Mouse (Mus musculus) urinary bladder, adult 2 months (tissue): ENCODE data around the gene Gm20716. TPM values are rescaled to one million over a fixed set of nuclear protein-coding genes. Genes with fewer than 3 reads are reported as not detected.

Experiments
- DNase-seq: peaks from one replicate; pipeline ENCODE4 v3.0.0; 2022; ENCODE audit warnings: low spot score
- polyA plus RNA-seq: library from polyadenylated mRNA; depleted of rRNA; stranded (reverse); fragments of >200 nt; gene quantifications from 2 replicates; pipeline ENCODE4 v1.2.3, GENCODE M21; 2012

The Gm20716 gene
- polyA plus RNA-seq, 1 experiment, result 30.3 TPM

DNA sequence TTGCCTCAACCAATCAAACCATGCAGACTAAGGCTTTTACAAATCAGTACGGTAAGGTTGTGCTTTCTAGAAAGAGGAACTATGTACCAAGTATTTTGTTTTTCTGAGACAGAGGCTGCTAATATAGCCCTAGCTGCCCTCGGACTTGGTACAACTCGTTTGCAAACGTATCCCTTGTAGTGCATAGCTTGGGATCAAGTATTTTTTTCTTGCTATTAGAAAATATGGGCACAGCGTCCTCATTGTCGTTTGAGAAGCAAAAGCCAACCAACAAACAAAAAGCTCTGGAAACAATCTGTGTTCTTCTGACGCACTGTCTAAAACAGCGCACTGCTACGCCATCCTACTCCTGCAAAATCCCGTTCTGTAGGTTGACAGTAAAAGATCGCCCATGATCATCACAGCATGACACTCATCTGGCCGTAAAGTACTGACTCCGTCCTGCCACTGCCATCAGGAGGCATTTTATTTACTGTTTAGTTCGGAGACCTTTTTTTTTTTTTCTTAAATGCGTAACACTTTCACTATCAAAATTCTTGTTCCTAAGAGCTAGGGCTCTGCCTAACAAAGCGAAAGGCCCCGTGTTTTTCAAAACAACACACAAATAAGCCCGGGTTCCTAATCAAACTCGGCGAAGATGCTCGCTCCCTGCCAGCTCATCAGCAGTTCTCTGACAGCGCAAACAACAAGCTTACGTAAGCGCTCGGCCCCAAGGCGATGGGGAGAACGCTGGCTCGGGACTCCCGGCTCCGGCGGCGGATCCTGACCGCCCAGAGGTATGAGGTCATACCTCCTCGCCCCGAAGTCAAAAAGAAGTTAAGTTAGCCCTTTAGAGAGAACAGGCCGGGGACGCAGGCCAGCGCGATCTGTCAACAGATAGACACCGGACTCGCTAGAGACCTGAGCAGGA lies 793 bp downstream of the Gm20716 start:
- peak; percentile 41 for DNase-seq

DNA sequence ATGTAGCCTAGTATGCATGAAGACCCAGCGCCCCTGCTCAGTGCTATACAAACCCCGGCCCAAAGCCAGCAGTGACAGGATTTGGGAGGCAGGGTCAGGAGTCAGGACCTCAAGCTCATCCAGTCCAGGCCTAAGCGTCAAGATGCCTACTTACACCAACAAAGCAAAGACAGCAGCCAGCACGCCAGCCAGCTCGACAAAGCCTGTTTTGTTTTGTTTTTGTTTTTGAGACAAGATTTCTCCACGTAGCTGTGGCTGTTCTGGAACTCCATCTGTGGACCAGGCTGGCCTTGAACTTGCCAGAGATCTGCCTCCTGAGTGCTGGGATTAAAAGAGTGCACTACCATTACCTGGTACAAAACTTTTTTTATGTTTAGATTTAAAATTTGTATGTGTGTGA lies 6.8 kb downstream of the Gm20716 start:
- DNase-seq, result no peak

GRCm38 (mm10) chr2:168213788-168214397 lies 16.3 kb downstream of the Gm20716 start:
- DNase-seq, result no peak

- DNase-seq, result no peak
Measured at GRCm38 (mm10) chr2:168207883-168208282, 22.3 kb downstream of the Gm20716 start.

DNA sequence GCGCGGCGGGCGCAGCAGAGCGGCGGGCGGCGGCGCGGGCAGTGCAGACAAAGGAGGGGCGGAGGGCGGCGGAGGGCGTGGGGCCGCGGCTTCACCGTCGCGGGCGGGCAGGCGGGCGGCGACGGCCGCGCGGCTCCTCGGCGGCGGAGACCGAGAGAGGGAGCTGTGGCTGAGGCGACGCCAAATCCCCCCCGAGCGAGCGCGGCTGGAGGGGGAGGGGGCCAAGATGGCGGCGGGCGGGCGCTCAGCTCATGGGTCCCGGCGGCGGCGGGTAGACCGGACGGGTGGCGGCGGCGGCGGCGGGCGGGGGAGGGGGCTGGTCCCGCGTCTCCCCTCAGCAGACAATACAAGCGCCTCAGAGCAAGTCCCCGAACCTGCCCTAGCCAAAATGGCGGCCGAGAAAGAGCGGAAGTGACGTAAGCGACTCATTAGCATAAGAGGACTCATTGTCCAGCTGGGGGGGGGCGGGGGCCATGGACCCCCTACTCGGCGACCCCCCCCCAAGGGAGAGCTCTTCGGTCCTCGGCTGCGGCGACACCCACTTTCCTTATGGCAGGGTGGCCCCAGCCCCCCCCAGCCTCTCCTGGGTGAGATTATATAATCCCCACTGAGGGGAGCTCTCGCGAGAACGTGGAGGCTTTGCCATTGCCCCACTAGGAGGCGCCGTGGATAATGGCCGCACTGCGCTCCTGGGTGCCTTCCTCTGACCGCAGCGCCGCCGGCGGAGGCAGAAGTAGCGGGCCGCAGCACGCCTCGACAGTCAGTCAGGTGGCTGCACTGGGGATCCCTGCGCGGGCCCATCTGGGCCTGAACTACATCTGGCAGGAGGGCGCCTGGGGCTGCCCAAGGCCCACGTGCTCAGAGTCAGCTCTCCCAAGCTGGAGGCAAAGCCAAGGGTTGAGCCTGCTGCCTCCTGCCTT lies 23.2 kb downstream of the Gm20716 start, which contains the start of gene Adnp:
Adnp (minus strand) TSS at position 388 of the 920 bp plus-strand sequence.
- DNase-seq, result peak; percentile 94

GRCm38 (mm10) chr2:168205681-168206631 lies 24.2 kb downstream of the Gm20716 start:
- DNase-seq, result no peak

GRCm38 (mm10) chr2:168205265-168205664 lies 24.9 kb downstream of the Gm20716 start:
- DNase-seq, result peak; percentile 54

DNA sequence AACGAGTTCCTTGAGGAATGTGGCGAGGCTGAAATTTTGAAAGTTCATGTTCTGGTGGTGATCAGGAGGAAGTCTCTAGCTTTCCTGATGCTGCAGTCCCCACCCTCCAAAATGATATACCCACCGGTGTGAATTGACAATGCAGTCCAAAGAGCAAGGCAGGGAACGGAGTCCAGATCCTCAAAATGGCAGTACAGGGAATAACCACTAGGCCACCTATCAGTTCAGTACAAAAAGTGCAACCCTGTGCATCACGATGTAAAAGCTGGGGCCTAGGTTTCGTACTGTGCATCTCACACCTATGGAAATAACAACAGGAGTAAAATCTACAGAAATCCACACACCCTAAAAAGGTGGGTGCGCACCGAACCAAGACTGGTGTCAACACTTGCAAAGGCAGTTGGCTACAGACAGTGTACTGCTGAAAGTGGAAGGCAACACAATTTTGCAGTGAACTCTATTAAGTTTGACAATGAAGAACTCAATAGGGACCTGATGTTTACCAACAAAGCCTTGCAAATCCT lies 25.6 kb downstream of the Gm20716 start:
- DNase-seq, result no peak

GRCm38 (mm10) chr2:168200014-168200691 lies 30.0 kb downstream of the Gm20716 start:
- no peak for DNase-seq

DNA sequence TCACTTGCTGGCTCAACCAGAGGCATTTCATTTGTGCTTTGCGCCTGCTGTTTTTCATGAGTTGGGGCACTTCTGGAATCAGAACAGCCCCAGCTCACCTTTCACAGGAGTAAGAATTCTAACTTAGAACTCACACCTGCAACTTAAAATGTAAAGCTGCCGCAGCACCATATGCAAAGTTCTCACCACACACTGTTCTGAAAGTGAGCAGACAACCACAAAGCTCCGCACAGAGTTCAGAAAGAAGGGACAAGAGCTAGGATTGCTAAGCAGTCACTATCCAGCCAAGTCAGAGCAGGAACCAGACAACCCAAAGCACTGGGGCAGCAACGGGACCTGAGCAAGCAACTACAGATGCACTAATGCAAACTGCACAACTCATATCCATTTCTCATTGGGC lies 30.7 kb downstream of the Gm20716 start:
- DNase-seq, result no peak

DNA sequence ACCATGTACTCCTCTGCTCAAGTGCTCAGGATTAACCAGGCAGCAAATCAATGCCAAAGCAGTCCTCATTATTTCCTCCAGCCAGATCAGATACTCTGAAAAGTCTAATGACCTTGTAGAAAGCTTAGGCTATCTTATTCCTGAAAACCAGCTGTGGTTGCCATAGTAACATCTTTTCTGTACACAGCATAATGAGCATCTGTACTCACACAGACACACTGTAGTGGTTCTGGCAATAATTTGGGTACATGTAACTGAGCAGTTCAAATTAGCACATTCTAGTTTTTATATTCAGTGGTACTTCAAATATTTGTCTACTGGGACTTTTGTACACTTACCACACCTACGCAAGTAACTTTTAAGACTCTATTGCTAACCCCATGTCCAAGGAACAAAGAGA lies 31.7 kb downstream of the Gm20716 start:
- no peak for DNase-seq

- DNase-seq, result no peak
Measured at GRCm38 (mm10) chr2:168195721-168196120, 34.4 kb downstream of the Gm20716 start.

DNA sequence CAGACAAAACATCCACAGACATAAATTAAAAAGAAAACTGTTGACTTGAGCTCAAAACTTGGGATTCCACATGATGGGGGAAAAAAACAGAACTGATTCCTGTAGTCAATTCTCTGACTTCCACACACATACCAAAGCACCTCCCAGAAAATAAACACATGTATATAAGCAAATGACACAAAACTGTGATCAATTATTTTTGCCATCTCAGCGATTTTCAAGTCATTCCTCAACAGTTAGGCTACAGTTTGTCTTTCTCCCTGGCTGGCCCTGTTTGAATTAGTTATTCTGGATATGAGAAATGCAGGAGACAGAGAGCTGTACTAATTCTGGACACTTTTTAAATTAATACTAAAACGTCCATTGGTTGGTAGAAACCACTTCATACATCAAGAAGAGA lies 36.5 kb downstream of the Gm20716 start:
- DNase-seq, result no peak

- DNase-seq, result no peak
Measured at GRCm38 (mm10) chr2:168191856-168192255, 38.3 kb downstream of the Gm20716 start.

GRCm38 (mm10) chr2:168175946-168176345 lies 54.2 kb downstream of the Gm20716 start:
- no peak for DNase-seq

DNA sequence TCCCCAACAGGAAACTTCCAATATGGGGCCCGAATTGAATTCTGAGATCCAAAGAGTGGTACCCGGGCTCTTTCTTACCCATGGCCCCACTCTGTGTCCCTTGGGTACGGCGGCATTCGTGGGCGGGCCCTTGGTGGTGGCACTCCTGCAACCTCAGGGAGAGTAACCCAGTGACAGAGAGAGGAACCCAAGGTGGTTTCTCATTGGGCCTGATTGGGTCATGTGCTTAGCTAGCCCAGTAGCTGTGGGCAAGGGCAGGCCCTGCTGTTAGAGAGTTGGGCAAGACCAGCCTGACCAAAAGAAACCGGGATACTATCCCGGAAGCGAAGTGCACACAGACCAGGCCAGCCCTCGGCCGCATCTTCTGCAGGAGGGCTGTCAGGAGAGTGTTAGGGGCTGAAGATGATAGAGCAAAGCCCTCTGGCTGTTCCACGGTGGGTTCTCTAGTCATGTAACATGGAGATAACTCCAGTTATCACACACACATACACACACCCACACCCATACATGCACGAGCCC lies 59.9 kb downstream of the Gm20716 start:
- no peak for DNase-seq

DNA sequence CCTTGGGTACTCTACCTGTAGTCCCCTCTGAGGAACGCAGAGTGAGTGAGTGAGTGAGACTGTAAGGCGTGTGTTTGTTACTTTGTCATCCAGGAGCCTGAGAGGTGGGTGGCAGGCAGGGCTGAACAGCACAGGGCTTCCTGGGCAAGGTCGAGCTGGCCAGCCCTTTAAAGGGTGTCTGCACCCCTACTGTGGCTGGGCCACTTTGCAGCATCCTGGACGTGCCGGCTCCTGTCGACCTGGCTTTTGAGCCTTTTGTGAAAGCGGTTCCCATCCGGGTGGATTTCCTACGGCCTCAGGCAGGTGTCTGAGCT lies 60.4 kb downstream of the Gm20716 start:
- no peak for DNase-seq

DNA sequence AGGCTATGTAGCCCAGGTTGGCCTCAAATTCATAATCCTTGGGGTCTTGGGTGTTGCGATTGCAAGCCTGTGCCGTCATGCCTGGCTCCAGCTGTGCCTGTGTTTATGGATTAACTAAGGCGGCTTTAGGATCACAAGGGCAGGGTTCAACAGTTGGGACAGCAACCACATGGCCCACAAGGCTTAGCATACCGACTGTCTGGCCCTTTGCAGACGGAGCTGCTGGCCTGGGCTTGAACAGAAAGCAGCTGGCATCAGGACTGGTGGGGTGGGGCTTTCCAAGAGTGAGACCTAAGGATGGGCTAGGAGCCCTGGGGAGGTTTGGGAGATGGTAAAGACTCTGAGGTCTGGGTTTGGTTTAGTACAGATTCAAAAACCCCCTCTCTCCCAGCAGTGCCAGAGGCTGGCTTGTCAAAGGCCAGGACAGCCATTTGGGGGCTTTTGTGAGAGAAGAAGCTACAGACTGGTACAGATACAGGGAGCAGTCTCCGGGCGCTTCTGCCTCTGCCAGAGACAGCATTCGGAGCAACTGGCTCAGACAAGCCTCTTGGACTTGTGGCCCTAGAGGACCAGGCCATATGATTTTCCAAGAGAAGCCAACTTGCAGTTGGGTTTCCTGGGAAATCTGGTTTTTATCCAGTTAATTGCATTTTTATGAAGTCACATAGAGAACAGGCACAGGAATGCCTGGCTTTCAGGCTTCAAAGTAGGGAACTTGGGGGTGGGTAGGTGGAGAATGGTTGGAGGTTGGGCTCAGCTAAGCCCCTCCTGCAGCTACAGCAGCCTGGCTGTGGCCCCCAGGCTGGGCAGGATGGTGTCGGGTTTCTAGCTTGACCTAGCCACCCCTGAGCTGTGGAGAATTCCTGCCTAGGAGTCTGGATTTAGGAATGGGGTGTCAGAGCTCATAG lies 61.0 kb downstream of the Gm20716 start:
- DNase-seq, result no peak

DNA sequence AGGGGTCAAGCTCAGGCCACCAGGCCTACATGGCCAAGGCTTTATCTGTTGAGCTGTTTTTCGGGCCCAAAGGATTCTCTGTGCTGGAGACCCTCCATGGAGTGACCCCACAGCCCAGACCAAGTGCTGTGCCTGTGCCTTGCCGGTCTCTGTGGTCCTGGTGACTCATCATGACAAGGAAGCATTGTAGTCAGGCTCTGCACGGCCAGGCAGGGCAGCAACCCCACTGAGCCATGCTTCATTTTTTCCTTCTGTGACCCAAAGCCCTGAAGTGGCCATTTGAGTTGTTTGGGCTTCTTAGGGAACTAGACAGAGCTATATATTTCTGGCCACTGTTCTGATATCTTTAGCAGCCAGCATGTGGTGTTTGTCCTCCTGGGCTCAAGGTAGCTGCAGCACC lies 62.4 kb downstream of the Gm20716 start:
- DNase-seq, result no peak
